Mouse (Mus musculus) embryonic facial prominence, embryonic 14.5 days (tissue): ENCODE results near the gene Utp20. TPM values are rescaled to one million over a fixed set of nuclear protein-coding genes. Genes with fewer than 3 reads are reported as not detected.
A peak's percentile ranks its signal among the peaks of the same experiment; 100 is the strongest.
"Not testable (repeated sequence)": the region's sequence is repeated elsewhere in the genome, so short reads cannot be mapped to it uniquely, and the experiment has no call there.

ENCODE experiments used
- ATAC-seq: fragments of 200-750 bp; cut with Nextera tagmentation; 2 replicates; pipeline ENCODE4 v1.8.0; 2017; ENCODE audit warnings: low read depth, moderate number of reproducible peaks, moderate TSS enrichment
- DNase-seq: peaks from one replicate; pipeline ENCODE4 v3.0.0-alpha.2; 2015; ENCODE audit warnings: low spot score
- H3K27ac ChIP-seq: fragments of 300-500 bp; sonication (generic); replicated peaks from 2 replicates; pipeline ENCODE4 v1.5.1; 2014; ENCODE audit warnings: low read depth, mild to moderate bottlenecking, low read length, moderate library complexity
- H3K27me3 ChIP-seq: fragments of 300-500 bp; sonication (generic); replicated peaks from 2 replicates; pipeline ENCODE4 v1.6.1; 2014; ENCODE audit warnings: low read length; ENCODE audit not compliant: control insufficient read depth, insufficient read depth
- H3K36me3 ChIP-seq: fragments of 300-500 bp; sonication (generic); 2 replicates; pipeline ENCODE4 v1.6.1; 2014; ENCODE audit warnings: low read length, mixed read lengths; ENCODE audit not compliant: control insufficient read depth, insufficient read depth
- H3K4me1 ChIP-seq: fragments of 300-500 bp; sonication (generic); 2 replicates; pipeline ENCODE4 v1.6.1; 2014; ENCODE audit warnings: antibody characterized with exemption, low read length; ENCODE audit not compliant: control insufficient read depth, insufficient read depth
- H3K4me2 ChIP-seq: fragments of 300-500 bp; sonication (generic); 2 replicates; pipeline ENCODE4 v1.6.1; 2014; ENCODE audit warnings: low read depth, mild to moderate bottlenecking, low read length, moderate library complexity, mixed read lengths
- H3K4me3 ChIP-seq: fragments of 300-500 bp; sonication (generic); 2 replicates; pipeline ENCODE4 v1.5.1; 2014; ENCODE audit warnings: low read depth, mild to moderate bottlenecking, low read length
- H3K9ac ChIP-seq: fragments of 300-500 bp; sonication (generic); 2 replicates; pipeline ENCODE4 v1.6.1; 2014; ENCODE audit warnings: low read depth, mild to moderate bottlenecking, low read length, moderate library complexity, mixed read lengths
- H3K9me3 ChIP-seq: fragments of 300-500 bp; sonication (generic); 2 replicates; pipeline ENCODE4 v1.6.1; 2016; ENCODE audit warnings: low read length; ENCODE audit not compliant: control insufficient read depth
- WGBS: fragments of 180-500 bp; shearing (Covaris S2); extraction: QIAGEN DNeasy Blood & Tissue Kit; methylation state at CpG from one replicate; pipeline ENCODE4 v1.1.7; 2014; 5-methylcytosine and 5-hydroxymethylcytosine counted together
- polyA plus RNA-seq: library from polyadenylated mRNA; unstranded; fragments of >200 nt; fragmentation: Nextera tagmentation; extraction: Ambion mirVana; gene quantifications from 2 replicates; pipeline ENCODE4 v1.2.1, GENCODE M21; 2014

The Utp20 gene
- polyA plus RNA-seq, 1 experiment from 2014 or later: 17.5 TPM

- Histone ChIP-seq H3K9me3 (no peaks in the 10 kb centered on the region), H3K9ac (no peak overlapping the region), H3K4me2 (no peak overlapping the region), H3K27ac (no peak overlapping the region), H3K27me3 (no peaks in the 10 kb centered on the region), H3K4me1 (no peaks in the 10 kb centered on the region), H3K36me3 (no peaks in the 10 kb centered on the region), H3K4me3 (no peak overlapping the region)
- peak; percentile 41 for DNase-seq
- peak; percentile 18; the same call in 1 of the 2 replicates for ATAC-seq
- 38% methylated on average over 2 of the region's 2 CpGs for WGBS
Observed at GRCm38 (mm10) chr10:88834227-88834626, 7.6 kb upstream of the Utp20 start.

- Histone ChIP-seq H3K36me3 (peaks cover 7% of the 10 kb centered on the region; the same call in 1 of the 2 replicates), H3K9me3 (no peaks in the 10 kb centered on the region), H3K4me3 (no peak overlapping the region), H3K27me3 (no peaks in the 10 kb centered on the region), H3K27ac (no peak overlapping the region), H3K4me1 (peaks cover 3% of the 10 kb centered on the region; the same call in 1 of the 2 replicates), H3K9ac (no peak overlapping the region), H3K4me2 (no peak overlapping the region)
- ATAC-seq (no peak), DNase-seq (no peak)
Observed at GRCm38 (mm10) chr10:88828361-88828760, 1.8 kb upstream of the Utp20 start.

GRCm38 (mm10) chr10:88827596-88827995 lies 992 bp upstream of the Utp20 start:
- no peak for DNase-seq
- Histone ChIP-seq H3K9me3 (no peaks in the 10 kb centered on the region), H3K4me3 (peak overlapping the region; percentile 83; the same call in 1 of the 2 replicates), H3K9ac (no peak overlapping the region), H3K27me3 (no peaks in the 10 kb centered on the region), H3K4me2 (peak overlapping the region; percentile 64; the same call in 1 of the 2 replicates), H3K4me1 (peaks cover 3% of the 10 kb centered on the region; the same call in 1 of the 2 replicates), H3K27ac (no peak overlapping the region), H3K36me3 (peaks cover 13% of the 10 kb centered on the region; the same call in 1 of the 2 replicates)
- 97% methylated on average over 4 of the region's 4 CpGs for WGBS
- no peak for ATAC-seq

GRCm38 (mm10) chr10:88826947-88827306 lies 323 bp upstream of the Utp20 start:
- not testable (repeated sequence) for ATAC-seq, H3K27me3 ChIP-seq, DNase-seq, H3K27ac ChIP-seq, H3K9me3 ChIP-seq, H3K4me1 ChIP-seq
- WGBS: 2% methylated on average over 6 of the region's 6 CpGs
- Histone ChIP-seq H3K9ac (peak overlapping the region; percentile 75), H3K4me3 (peak overlapping the region; percentile 83), H3K36me3 (peaks cover 19% of the 10 kb centered on the region), H3K4me2 (peak overlapping the region; percentile 64)

GRCm38 (mm10) chr10:88817335-88817734 lies 9.3 kb downstream of the Utp20 start:
- Histone ChIP-seq H3K4me3 (no peak overlapping the region), H3K27me3 (no peaks in the 10 kb centered on the region), H3K4me2 (no peak overlapping the region), H3K9me3 (no peaks in the 10 kb centered on the region), H3K27ac (no peak overlapping the region), H3K4me1 (no peaks in the 10 kb centered on the region), H3K36me3 (peaks cover 89% of the 10 kb centered on the region), H3K9ac (no peak overlapping the region)
- WGBS: 84% methylated on average over 5 of the region's 5 CpGs
- no peak for DNase-seq
- no peak for ATAC-seq

GRCm38 (mm10) chr10:88815256-88815655 lies 11.3 kb downstream of the Utp20 start:
- Histone ChIP-seq H3K4me1 (no peaks in the 10 kb centered on the region), H3K9me3 (no peaks in the 10 kb centered on the region), H3K27me3 (no peaks in the 10 kb centered on the region), H3K9ac (no peak overlapping the region), H3K27ac (no peak overlapping the region), H3K4me3 (no peak overlapping the region), H3K4me2 (no peak overlapping the region), H3K36me3 (peaks cover 89% of the 10 kb centered on the region)
- ATAC-seq (no peak), DNase-seq (no peak)
- 99% methylated on average over 2 of the region's 2 CpGs for WGBS

GRCm38 (mm10) chr10:88811704-88812103 lies 14.9 kb downstream of the Utp20 start:
- WGBS: 92% methylated on average over 5 of the region's 5 CpGs
- H3K4me3 ChIP-seq: no peak overlapping the region
- ATAC-seq: no peak

GRCm38 (mm10) chr10:88802236-88802635 lies 24.4 kb downstream of the Utp20 start:
- WGBS: 74% methylated on average over 3 of the region's 3 CpGs
- Histone ChIP-seq H3K36me3 (peaks cover 69% of the 10 kb centered on the region), H3K4me2 (no peak overlapping the region), H3K27me3 (no peaks in the 10 kb centered on the region), H3K9me3 (no peaks in the 10 kb centered on the region), H3K9ac (no peak overlapping the region), H3K27ac (no peak overlapping the region), H3K4me1 (no peaks in the 10 kb centered on the region), H3K4me3 (no peak overlapping the region)
- ATAC-seq: no peak
- DNase-seq: peak; percentile 7

More at GRCm38 (mm10) chr10:88811704-88812103, 14.9 kb downstream of the Utp20 start:
- H3K27me3 ChIP-seq: no peaks in the 10 kb centered on the region
- H3K27ac ChIP-seq: no peak overlapping the region
- no peaks in the 10 kb centered on the region for H3K9me3 ChIP-seq
- H3K36me3 ChIP-seq: peaks cover 92% of the 10 kb centered on the region
- no peak overlapping the region for H3K4me2 ChIP-seq
- H3K9ac ChIP-seq: no peak overlapping the region
- no peaks in the 10 kb centered on the region for H3K4me1 ChIP-seq
- DNase-seq: no peak

- ATAC-seq (no peak), DNase-seq (no peak)
- Histone ChIP-seq H3K4me1 (no peaks in the 10 kb centered on the region), H3K27ac (no peak overlapping the region), H3K9ac (no peak overlapping the region), H3K9me3 (no peaks in the 10 kb centered on the region), H3K27me3 (no peaks in the 10 kb centered on the region), H3K4me2 (no peak overlapping the region), H3K36me3 (peaks cover 70% of the 10 kb centered on the region), H3K4me3 (no peak overlapping the region)
- WGBS: 91% methylated on average over 7 of the region's 7 CpGs
Observed at GRCm38 (mm10) chr10:88799381-88799780, 27.2 kb downstream of the Utp20 start.
